Mouse (Mus musculus): ENCODE measurements around the gene Hist1h2ad. TPM values are rescaled to one million over a fixed set of nuclear protein-coding genes. Genes with fewer than 3 reads are reported as not detected.
A peak's percentile ranks its signal among the peaks of the same experiment; 100 is the strongest.
"Not testable (repeated sequence)": the region's sequence is repeated elsewhere in the genome, so short reads cannot be mapped to it uniquely, and the experiment has no call there.

Hist1h2ad gene
- polyA plus RNA-seq, 1 experiment from 2014 or later: not detected

DNA sequence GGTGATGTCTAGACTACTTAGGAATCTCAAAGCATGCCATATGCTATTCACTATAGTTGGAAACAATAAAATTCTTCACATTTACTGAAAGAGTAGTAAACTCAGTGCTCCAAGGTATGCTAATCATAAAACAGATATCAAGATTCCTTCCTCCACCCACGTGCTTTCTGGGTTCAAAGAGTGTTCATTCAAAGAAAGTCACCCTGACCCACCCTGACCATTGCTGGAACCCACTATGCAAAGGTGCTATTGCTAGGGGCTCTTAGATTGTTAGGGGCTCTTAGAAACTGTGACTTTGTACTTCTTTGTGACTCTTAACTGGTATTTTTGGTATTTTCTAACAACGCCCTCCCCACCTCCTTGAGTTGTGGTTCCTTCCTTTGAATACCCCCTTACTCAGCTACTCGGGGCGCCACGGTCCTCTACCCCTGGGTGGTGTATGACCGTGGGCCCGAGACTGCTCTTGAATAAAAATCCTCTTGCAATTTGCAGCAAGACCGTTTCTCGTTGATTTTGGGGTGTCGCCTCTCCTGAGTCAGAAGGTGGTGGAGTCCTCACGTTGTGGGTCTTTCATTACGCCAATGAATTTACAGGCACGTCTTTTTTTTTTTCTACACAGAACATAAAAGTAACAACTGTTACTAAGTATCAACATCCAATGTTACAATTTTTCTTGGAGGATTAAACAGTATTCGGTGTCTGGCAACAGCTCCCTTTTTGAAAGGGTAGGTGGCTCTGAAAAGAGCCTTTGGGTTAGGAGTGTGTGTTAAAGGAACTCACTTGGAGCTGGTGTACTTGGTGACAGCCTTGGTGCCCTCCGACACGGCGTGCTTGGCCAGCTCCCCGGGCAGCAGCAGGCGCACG, 915 bp upstream of the Hist1h2ad start:
- not testable (repeated sequence) for H3K36me3 ChIP-seq (replicated peaks; ENCODE audit: control insufficient read depth, insufficient read depth); ATAC-seq (ENCODE audit: low FRiP score); H3K27me3 ChIP-seq (ENCODE audit: control insufficient read depth, insufficient read depth, low read length); DNase-seq (ENCODE audit: low spot score); H3K9me3 ChIP-seq (ENCODE audit: control insufficient read depth, low read length)
- Histone ChIP-seq H3K4me3 (replicated peaks; ENCODE audit: low read length) (peak overlapping the region; percentile 35), H3K4me2 (replicated peaks) (peak overlapping the region; percentile 67), H3K9ac (peak overlapping the region; percentile 28), H3K27ac (peak overlapping the region; percentile 85), H3K4me1 (replicated peaks; ENCODE audit: control insufficient read depth, insufficient read depth, low read length) (peaks cover 36% of the 10 kb centered on the region)
- WGBS: 8% methylated on average over 18 of the region's 20 CpGs

DNA sequence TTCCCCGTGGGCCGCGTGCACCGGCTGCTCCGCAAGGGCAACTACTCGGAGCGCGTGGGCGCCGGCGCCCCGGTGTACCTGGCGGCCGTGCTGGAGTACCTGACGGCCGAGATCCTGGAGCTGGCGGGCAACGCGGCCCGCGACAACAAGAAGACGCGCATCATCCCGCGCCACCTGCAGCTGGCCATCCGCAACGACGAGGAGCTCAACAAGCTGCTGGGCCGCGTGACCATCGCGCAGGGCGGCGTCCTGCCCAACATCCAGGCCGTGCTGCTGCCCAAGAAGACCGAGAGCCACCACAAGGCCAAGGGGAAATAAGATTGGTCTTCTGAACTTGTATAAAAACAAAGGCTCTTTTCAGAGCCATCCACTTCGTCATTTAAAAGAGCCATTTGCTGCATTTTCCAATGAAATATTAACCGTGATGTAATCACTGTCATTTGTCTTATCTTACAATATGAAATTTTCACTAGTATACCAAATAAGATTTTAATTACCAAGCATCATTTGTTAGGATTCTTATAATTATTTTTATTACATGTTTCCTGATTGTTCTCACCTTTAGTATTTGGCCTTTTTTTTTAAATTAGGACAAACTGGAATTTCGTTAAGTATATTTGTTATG, 477 bp downstream of the Hist1h2ad start:
- DNase-seq (ENCODE audit: low spot score): peak; percentile 37
- not testable (repeated sequence) for ATAC-seq (ENCODE audit: low FRiP score); H3K9me3 ChIP-seq (ENCODE audit: control insufficient read depth, low read length); H3K27me3 ChIP-seq (ENCODE audit: control insufficient read depth, insufficient read depth, low read length); H3K9ac ChIP-seq; H3K36me3 ChIP-seq (replicated peaks; ENCODE audit: control insufficient read depth, insufficient read depth)
- under 1% methylated on average over 6 of the region's 39 CpGs for WGBS
- H3K4me3 ChIP-seq (replicated peaks; ENCODE audit: low read length): peak overlapping the region; percentile 35
- H3K27ac ChIP-seq: peak overlapping the region; percentile 87
- H3K4me1 ChIP-seq (replicated peaks; ENCODE audit: control insufficient read depth, insufficient read depth, low read length): peaks cover 36% of the 10 kb centered on the region
- H3K4me2 ChIP-seq (replicated peaks): peak overlapping the region; percentile 67

DNA sequence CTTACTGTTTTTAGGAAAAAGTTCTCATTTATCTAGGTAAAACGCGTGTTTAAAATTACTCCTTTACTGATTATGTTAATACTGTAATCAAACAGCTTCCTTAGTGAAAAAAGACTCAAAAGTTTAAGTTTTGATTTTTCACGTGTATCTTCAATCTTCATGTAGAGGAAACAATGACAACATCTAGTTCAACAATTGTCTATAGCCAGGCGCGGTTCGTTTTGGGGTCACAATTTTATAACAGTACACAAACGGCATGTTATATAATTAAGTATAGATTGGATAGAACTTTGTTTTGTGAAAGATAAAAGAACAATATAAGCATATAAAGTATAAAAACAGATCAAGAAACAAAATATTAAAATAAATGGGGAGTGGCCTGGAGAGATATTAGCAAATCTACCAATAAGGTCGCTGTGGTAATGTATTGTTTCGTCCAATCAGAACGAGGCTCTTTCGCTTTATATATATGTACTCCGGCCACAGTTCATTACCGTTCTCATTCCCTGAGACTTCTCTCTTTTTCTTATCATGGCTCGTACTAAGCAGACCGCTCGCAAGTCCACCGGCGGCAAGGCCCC, 1.2 kb downstream of the Hist1h2ad start, which contains the start of gene Hist1h3d:
Hist1h3d (plus strand) TSS at position 493 of the 581 bp plus-strand sequence.
- H3K9me3 ChIP-seq (ENCODE audit: control insufficient read depth, low read length): no peaks in the 10 kb centered on the region
- peak; percentile 62 for ATAC-seq (ENCODE audit: low FRiP score)
- H3K4me2 ChIP-seq (replicated peaks): peak within 1 kb of the TSS; percentile 67
- peak; percentile 87 for DNase-seq (ENCODE audit: low spot score)
- H3K36me3 ChIP-seq (replicated peaks; ENCODE audit: control insufficient read depth, insufficient read depth): no peaks in the 10 kb centered on the region
- H3K4me3 ChIP-seq (replicated peaks; ENCODE audit: low read length): peak within 1 kb of the TSS; percentile 35
- peaks cover 31% of the 10 kb centered on the region for H3K4me1 ChIP-seq (replicated peaks; ENCODE audit: control insufficient read depth, insufficient read depth, low read length)
- H3K27me3 ChIP-seq (ENCODE audit: control insufficient read depth, insufficient read depth, low read length): no peaks in the 10 kb centered on the region
- H3K27ac ChIP-seq: peak within 1 kb of the TSS; percentile 87
- peak within 1 kb of the TSS; percentile 71 for H3K9ac ChIP-seq
- under 1% methylated on average over 18 of the region's 18 CpGs for WGBS

DNA sequence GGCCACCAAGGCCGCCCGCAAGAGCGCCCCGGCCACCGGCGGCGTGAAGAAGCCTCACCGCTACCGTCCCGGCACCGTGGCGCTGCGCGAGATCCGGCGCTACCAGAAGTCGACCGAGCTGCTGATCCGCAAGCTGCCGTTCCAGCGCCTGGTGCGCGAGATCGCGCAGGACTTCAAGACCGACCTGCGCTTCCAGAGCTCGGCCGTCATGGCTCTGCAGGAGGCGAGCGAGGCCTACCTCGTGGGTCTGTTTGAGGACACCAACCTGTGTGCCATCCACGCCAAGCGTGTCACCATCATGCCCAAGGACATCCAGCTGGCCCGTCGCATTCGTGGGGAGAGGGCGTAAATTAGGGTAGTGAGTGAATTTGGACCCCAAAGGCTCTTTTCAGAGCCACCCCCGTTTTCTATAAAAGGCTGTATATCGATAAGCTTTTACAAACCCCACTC, 1.7 kb downstream of the Hist1h2ad start:
- H3K27ac ChIP-seq: peak overlapping the region; percentile 67
- H3K4me2 ChIP-seq (replicated peaks): peak overlapping the region; percentile 67
- WGBS: under 1% methylated on average over 8 of the region's 40 CpGs
- DNase-seq (ENCODE audit: low spot score); ATAC-seq (ENCODE audit: low FRiP score); H3K27me3 ChIP-seq (ENCODE audit: control insufficient read depth, insufficient read depth, low read length); H3K9me3 ChIP-seq (ENCODE audit: control insufficient read depth, low read length); H3K36me3 ChIP-seq (replicated peaks; ENCODE audit: control insufficient read depth, insufficient read depth): not testable (repeated sequence)
- H3K9ac ChIP-seq: peak overlapping the region; percentile 71
- H3K4me3 ChIP-seq (replicated peaks; ENCODE audit: low read length): peak overlapping the region; percentile 35
- peaks cover 29% of the 10 kb centered on the region for H3K4me1 ChIP-seq (replicated peaks; ENCODE audit: control insufficient read depth, insufficient read depth, low read length)

DNA sequence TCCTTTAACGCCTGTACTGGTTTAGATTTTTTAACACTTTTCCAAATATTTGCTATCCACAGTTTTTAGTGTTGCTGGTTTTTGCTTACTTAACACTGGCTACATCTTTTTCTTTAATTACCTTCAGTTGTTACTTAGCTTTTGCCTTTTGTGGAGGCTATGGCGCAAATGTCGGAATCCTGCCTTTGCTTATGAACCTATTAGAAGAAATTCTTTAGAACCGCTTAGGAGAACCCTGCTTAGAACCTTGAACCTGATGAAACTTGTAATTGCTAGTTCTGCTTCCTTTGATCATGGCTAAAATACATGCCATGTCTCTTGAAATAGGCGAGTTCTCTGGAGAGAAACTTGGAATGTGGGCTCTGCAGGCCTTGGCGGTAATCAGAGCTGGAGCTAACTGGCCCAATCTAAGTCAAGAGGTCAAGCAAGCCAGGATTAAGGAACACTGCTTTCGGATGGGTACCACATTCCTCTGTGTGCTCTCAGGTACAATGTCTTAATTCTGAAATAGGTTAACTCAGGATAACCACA, 2.2 kb downstream of the Hist1h2ad start:
- Histone ChIP-seq H3K27me3 (ENCODE audit: control insufficient read depth, insufficient read depth, low read length) (no peaks in the 10 kb centered on the region), H3K4me2 (replicated peaks) (peak overlapping the region; percentile 67), H3K27ac (peak overlapping the region; percentile 67), H3K9ac (peak overlapping the region; percentile 71), H3K36me3 (replicated peaks; ENCODE audit: control insufficient read depth, insufficient read depth) (no peaks in the 10 kb centered on the region), H3K4me1 (replicated peaks; ENCODE audit: control insufficient read depth, insufficient read depth, low read length) (peaks cover 29% of the 10 kb centered on the region), H3K9me3 (ENCODE audit: control insufficient read depth, low read length) (no peaks in the 10 kb centered on the region), H3K4me3 (replicated peaks; ENCODE audit: low read length) (peak overlapping the region; percentile 35)
- ATAC-seq (ENCODE audit: low FRiP score) (no peak), DNase-seq (ENCODE audit: low spot score) (no peak)
- 6% methylated on average over 7 of the region's 7 CpGs for WGBS

DNA sequence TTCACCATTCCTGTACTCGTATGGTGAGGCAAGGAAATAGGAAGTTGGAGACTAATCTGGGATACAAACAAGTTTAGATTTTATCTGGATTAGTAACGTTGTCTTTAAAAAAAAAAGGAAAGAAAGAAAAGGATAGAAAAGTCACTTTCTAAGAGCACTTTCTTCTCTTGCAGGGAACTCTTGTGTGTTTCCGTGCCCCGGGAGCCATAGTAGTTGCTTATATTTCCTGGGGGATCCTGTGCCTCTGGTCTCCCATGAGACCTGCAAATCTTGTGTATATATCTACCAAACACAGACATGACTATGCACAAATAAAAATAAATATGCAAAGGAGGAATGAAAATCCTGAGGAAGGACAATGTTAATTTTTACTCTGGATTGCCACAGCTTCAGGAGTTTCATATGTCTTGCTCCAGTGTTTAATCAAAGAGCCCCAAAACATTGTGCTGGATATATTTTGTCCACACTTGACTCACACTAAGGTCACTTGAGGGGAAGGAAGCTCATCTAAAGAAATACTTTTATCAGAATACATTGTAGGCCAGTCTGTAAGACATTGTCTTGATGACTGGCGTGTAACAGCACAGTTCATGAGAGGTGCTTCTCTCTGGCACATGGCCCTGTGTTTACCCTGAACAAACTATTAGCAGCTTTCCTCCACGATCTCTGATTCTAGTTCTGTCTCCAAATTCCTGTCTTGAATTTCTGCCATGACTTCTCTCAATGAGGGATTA, 2.9 kb downstream of the Hist1h2ad start:
- 0 out of 2 replicates have a peak overlapping the region, but pooled peaks have one; percentile 71 for H3K9ac ChIP-seq
- ATAC-seq (ENCODE audit: low FRiP score): no peak
- H3K4me1 ChIP-seq (replicated peaks; ENCODE audit: control insufficient read depth, insufficient read depth, low read length): peaks cover 30% of the 10 kb centered on the region
- H3K9me3 ChIP-seq (ENCODE audit: control insufficient read depth, low read length): no peaks in the 10 kb centered on the region
- H3K4me3 ChIP-seq (replicated peaks; ENCODE audit: low read length): peak overlapping the region; percentile 35; the same call in 1 of the 2 replicates
- DNase-seq (ENCODE audit: low spot score): no peak
- no peak overlapping the region for H3K27ac ChIP-seq
- WGBS: 56% methylated on average over 6 of the region's 6 CpGs
- no peaks in the 10 kb centered on the region for H3K36me3 ChIP-seq (replicated peaks; ENCODE audit: control insufficient read depth, insufficient read depth)
- H3K4me2 ChIP-seq (replicated peaks): peak overlapping the region; percentile 67
- no peaks in the 10 kb centered on the region for H3K27me3 ChIP-seq (ENCODE audit: control insufficient read depth, insufficient read depth, low read length)

DNA sequence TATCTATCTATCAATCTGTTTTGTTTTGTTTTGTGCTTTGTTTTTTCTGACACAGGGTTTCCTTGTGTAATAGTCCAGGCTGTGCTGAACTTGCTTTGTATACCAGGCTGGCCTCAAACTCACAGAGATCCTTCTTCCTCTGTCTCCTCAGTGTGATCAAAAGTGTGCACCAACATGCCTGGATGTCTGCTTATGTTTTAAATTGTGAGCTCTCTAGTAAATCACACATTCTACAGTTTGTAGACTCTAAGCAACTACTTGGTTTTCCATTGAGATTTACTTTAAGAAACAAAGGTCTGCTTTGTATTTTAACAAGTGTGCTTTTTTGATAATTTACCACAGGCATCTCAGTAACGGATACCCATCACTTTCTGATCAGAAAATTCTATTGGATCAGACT, 3.7 kb downstream of the Hist1h2ad start:
- no peaks in the 10 kb centered on the region for H3K36me3 ChIP-seq (replicated peaks; ENCODE audit: control insufficient read depth, insufficient read depth)
- no peaks in the 10 kb centered on the region for H3K27me3 ChIP-seq (ENCODE audit: control insufficient read depth, insufficient read depth, low read length)
- WGBS: 97% methylated on average over 1 of the region's 1 CpGs
- no peak overlapping the region for H3K4me3 ChIP-seq (replicated peaks; ENCODE audit: low read length)
- H3K9ac ChIP-seq: no peak overlapping the region
- DNase-seq (ENCODE audit: low spot score) (no peak), ATAC-seq (ENCODE audit: low FRiP score) (no peak)
- H3K9me3 ChIP-seq (ENCODE audit: control insufficient read depth, low read length): no peaks in the 10 kb centered on the region
- no peak overlapping the region for H3K27ac ChIP-seq
- no peak overlapping the region for H3K4me2 ChIP-seq (replicated peaks)
- peaks cover 30% of the 10 kb centered on the region for H3K4me1 ChIP-seq (replicated peaks; ENCODE audit: control insufficient read depth, insufficient read depth, low read length)

DNA sequence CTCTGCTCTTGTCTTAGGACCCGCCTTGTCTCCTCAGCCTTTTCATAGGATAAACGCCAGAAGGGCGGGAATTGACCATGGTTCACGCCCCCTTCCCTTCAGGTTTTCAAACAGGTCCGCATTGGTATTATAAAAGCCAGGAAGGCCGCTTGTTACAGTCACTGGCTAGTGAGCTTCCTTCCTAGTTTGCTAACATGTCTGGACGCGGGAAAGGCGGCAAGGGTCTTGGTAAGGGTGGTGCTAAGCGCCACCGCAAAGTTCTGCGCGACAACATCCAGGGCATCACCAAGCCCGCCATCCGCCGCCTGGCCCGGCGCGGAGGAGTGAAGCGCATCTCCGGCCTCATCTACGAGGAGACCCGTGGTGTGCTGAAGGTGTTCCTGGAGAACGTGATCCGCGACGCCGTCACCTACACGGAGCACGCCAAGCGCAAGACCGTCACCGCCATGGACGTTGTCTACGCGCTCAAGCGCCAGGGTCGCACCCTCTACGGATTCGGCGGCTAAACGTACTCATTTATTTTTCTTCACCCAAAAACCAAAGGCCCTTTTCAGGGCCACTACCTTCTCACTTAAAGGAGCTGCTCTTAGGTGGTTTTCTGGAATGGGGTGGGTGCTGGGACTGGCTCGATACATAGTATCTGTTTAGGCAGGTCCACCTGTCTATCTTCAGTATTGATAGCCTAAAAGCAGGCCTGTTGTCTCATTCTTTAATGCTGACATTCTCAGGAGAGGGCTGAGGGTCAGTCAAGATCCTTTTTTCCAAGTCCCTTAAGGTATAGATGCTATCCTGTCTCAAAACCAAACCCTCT, 7.4 kb downstream of the Hist1h2ad start, which contains the start of gene Hist1h4d:
Hist1h4d (plus strand) TSS at position 191 of the 811 bp plus-strand sequence.
- peak within 1 kb of the TSS; percentile 82 for H3K27ac ChIP-seq
- H3K4me2 ChIP-seq (replicated peaks): peak within 1 kb of the TSS; percentile 99
- ATAC-seq (ENCODE audit: low FRiP score): peak; percentile 92
- peaks cover 33% of the 10 kb centered on the region for H3K4me1 ChIP-seq (replicated peaks; ENCODE audit: control insufficient read depth, insufficient read depth, low read length)
- H3K9me3 ChIP-seq (ENCODE audit: control insufficient read depth, low read length): no peaks in the 10 kb centered on the region
- under 1% methylated on average over 43 of the region's 43 CpGs for WGBS
- no peaks in the 10 kb centered on the region for H3K36me3 ChIP-seq (replicated peaks; ENCODE audit: control insufficient read depth, insufficient read depth)
- H3K9ac ChIP-seq: peak within 1 kb of the TSS; percentile 70
- DNase-seq (ENCODE audit: low spot score): peak; percentile 100
- no peaks in the 10 kb centered on the region for H3K27me3 ChIP-seq (ENCODE audit: control insufficient read depth, insufficient read depth, low read length)
- peak within 1 kb of the TSS; percentile 45 for H3K4me3 ChIP-seq (replicated peaks; ENCODE audit: low read length)
